Mouse (Mus musculus) bone marrow macrophage, adult 2 months (primary cell): ENCODE data around the gene Bet1l. TPM values are rescaled to one million over a fixed set of nuclear protein-coding genes. Genes with fewer than 3 reads are reported as not detected.

Experiments
- H3K27ac ChIP-seq: 2 replicates; pipeline ENCODE4 v1.5.1; 2012; ENCODE audit warnings: low read depth, low read length; ENCODE audit not compliant: insufficient read depth
- H3K4me1 ChIP-seq: 2 replicates; pipeline ENCODE4 v1.6.1; 2012; ENCODE audit warnings: low read length; ENCODE audit not compliant: control insufficient read depth, insufficient read depth
- H3K4me3 ChIP-seq: 2 replicates; pipeline ENCODE4 v1.5.1; 2012; ENCODE audit warnings: mild to moderate bottlenecking, low read length, moderate library complexity; ENCODE audit not compliant: insufficient read depth
- CTCF ChIP-seq: IDR thresholded peaks from 2 replicates; pipeline ENCODE4 v1.5.1; 2012; ENCODE audit warnings: low read depth, mild to moderate bottlenecking, low read length, moderate library complexity
- POLR2A ChIP-seq: IDR thresholded peaks from 2 replicates; pipeline ENCODE4 v1.6.1; 2012; ENCODE audit warnings: mild to moderate bottlenecking, low read depth, low read length, borderline replicate concordance
- polyA plus RNA-seq: library from polyadenylated mRNA; stranded (reverse); fragments of >200 nt; gene quantifications from 2 replicates; pipeline ENCODE4 v1.2.4, GENCODE M21; 2012; ENCODE audit not compliant: missing spikeins, insufficient read depth, insufficient read length

Bet1l gene
- polyA plus RNA-seq, 1 experiment: 29.7 TPM

DNA sequence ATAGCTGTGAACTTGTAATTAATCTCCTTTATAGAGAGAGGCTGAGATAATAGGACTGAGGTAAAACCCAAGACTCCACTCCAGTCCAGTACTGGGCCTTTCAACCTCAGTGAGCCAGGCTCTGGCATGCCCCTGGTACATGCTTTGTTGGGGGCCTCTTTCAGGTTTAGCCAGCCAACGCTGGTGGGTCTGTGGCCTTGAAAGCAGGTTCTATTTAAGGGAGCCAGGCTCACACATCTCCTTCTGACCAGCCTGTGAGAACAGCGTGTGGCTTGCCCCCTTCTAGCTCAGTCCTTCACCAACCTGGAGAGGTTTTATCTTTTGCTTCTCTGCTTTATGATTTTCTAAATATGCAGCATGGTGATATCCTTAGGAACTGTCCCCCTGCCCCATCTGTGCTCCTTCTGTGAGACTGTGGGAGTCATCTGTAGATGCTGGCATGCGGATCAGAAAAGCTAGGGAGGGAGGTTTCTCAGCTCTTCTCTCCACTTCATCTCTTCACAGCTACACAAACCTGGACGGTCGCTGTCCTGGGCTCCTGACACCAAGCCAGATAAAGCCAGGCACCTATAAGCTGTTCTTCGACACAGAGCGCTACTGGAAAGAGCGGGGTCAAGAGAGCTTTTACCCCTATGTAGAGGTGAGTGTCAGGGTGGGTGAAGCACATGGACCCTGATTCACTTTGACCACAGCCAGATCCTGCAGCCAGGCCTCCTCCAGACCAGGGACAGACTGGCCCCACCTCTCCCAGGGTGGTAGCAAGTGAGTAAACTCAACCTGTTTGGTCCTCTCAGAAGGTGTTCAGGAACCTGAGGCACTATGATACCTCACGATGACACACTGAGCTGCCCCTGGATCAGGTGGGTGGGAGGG is 20.9 kb downstream of the Bet1l start:
- Histone ChIP-seq H3K4me3 (no peak overlapping the region), H3K27ac (no peak overlapping the region), H3K4me1 (peaks cover 5% of the 10 kb centered on the region)
- TF ChIP-seq CTCF: no peak
- no peak for TF ChIP-seq POLR2A

DNA sequence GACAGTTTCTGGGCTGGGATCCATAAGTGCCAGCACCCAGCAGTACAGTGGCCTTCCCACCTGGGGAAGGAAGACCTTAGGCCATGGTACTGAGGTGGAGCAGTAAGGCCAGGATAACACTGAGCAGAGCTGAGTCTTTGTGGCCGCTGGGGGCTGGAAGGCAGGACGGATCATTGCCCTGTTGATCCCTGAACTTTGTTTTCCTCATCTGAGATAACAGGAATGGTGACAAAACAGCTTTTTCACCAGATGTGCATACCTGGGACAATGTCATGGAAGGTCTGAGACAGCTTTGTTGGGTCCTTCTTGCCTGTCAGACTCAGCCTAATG is 21.7 kb downstream of the Bet1l start:
- TF ChIP-seq POLR2A: no peak
- no peak for TF ChIP-seq CTCF
- peaks cover 7% of the 10 kb centered on the region for H3K4me1 ChIP-seq
- H3K4me3 ChIP-seq: no peak overlapping the region
- H3K27ac ChIP-seq: no peak overlapping the region

GRCm38 (mm10) chr7:140834968-140835757 is 22.2 kb downstream of the Bet1l start, which contains the start of gene Urah:
Gene Urah (plus strand): TSS chr7:140835018.
- Histone ChIP-seq H3K27ac (no peak within 1 kb of the TSS), H3K4me1 (peaks cover 12% of the 10 kb centered on the region), H3K4me3 (no peak within 1 kb of the TSS)
- no peak for TF ChIP-seq CTCF
- no peak for TF ChIP-seq POLR2A

DNA sequence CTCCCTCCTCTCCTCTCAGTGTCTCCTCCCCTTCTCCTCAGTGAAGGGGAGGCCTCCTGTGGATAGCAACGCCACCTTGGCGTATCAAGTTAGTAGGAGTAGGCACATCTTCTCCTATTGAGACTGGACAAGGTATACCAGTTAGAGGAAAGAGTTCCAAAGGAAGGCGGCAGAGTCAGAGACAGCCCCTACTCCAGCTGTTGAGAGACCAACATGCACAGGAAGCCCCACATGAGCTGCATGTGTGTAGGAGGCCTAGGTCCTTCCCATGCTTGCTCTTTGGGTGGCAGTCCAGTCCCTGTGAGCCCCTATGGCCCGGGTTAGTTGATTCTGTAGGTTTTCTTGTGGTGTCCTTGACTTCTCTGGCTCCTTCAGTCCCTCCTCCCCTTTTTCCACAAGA is 24.0 kb downstream of the Bet1l start:
- H3K27ac ChIP-seq: no peak overlapping the region
- TF ChIP-seq CTCF (no peak), POLR2A (no peak)
- H3K4me1 ChIP-seq: peaks cover 16% of the 10 kb centered on the region
- H3K4me3 ChIP-seq: no peak overlapping the region

GRCm38 (mm10) chr7:140831447-140831846 is 25.9 kb downstream of the Bet1l start:
- peaks cover 16% of the 10 kb centered on the region for H3K4me1 ChIP-seq
- no peak overlapping the region for H3K27ac ChIP-seq
- H3K4me3 ChIP-seq: no peak overlapping the region
- TF ChIP-seq POLR2A: no peak
- no peak for TF ChIP-seq CTCF

GRCm38 (mm10) chr7:140828171-140828881 is 29.1 kb downstream of the Bet1l start:
- Histone ChIP-seq H3K27ac (no peak overlapping the region), H3K4me3 (no peak overlapping the region), H3K4me1 (peaks cover 16% of the 10 kb centered on the region)
- TF ChIP-seq POLR2A (no peak), CTCF (no peak)

GRCm38 (mm10) chr7:140822731-140823130 is 34.6 kb downstream of the Bet1l start:
- no peak overlapping the region for H3K4me3 ChIP-seq
- H3K4me1 ChIP-seq: no peaks in the 10 kb centered on the region
- TF ChIP-seq POLR2A (no peak), CTCF (no peak)
- no peak overlapping the region for H3K27ac ChIP-seq

- Histone ChIP-seq H3K27ac (no peak within 1 kb of the TSS), H3K4me1 (no peaks in the 10 kb centered on the region), H3K4me3 (peak within 1 kb of the TSS; percentile 33)
- no peak for TF ChIP-seq CTCF
- no peak for TF ChIP-seq POLR2A
These were observed 35.6 kb downstream of the Bet1l start, which contains the start of gene Zfp941 for GRCm38 (mm10) chr7:140821653-140822329. Gene Zfp941 (minus strand): TSS chr7:140822178.

DNA sequence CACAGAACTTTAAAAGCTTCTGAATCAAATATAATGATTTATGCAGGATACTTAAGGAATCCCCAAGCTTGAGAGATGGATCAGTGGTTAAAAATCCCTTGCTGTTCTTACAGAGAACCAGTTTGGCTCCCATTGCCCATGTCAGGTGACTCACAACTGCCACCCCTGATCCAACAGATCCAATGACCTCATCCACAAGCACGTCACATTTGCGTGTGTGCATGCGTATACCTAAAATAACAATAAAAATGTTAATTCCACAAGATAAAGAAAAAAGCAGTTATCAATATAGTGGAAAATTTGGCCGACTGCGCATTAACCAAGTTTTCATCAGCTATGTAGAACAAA is 36.1 kb downstream of the Bet1l start:
- TF ChIP-seq CTCF: no peak
- no peak for TF ChIP-seq POLR2A
- peak overlapping the region; percentile 33 for H3K4me3 ChIP-seq

GRCm38 (mm10) chr7:140820173-140820572 is 37.2 kb downstream of the Bet1l start:
- Histone ChIP-seq H3K27ac (no peak overlapping the region), H3K4me1 (no peaks in the 10 kb centered on the region), H3K4me3 (no peak overlapping the region)
- TF ChIP-seq POLR2A: no peak
- no peak for TF ChIP-seq CTCF

More for the DNA sequence above, 36.1 kb downstream of the Bet1l start:
- Histone ChIP-seq H3K27ac (no peak overlapping the region), H3K4me1 (no peaks in the 10 kb centered on the region)
